Mouse (Mus musculus) intestine, postnatal 0 days (tissue): Measurements from ENCODE around the gene Rph3al. TPM values are rescaled to one million over a fixed set of nuclear protein-coding genes. Genes with fewer than 3 reads are reported as not detected.

Experiments used
- ATAC-seq: fragments of 200-750 bp; cut with Nextera tagmentation; 2 replicates; pipeline ENCODE4 v1.8.0; 2017; ENCODE audit warnings: mild to moderate bottlenecking, moderate TSS enrichment, moderate library complexity
- H3K27ac ChIP-seq: fragments of 300-500 bp; sonication (generic); 2 replicates; pipeline ENCODE4 v1.5.1; 2014; ENCODE audit warnings: mild to moderate bottlenecking, low read depth, low read length, moderate library complexity
- H3K27me3 ChIP-seq: fragments of 300-500 bp; sonication (generic); replicated peaks from 2 replicates; pipeline ENCODE4 v1.6.1; 2014; ENCODE audit warnings: low read length, mixed read lengths; ENCODE audit not compliant: control insufficient read depth, insufficient read depth
- H3K36me3 ChIP-seq: fragments of 300-500 bp; sonication (generic); 2 replicates; pipeline ENCODE4 v1.6.1; 2014; ENCODE audit warnings: mild to moderate bottlenecking, moderate library complexity; ENCODE audit not compliant: control insufficient read depth, insufficient read depth
- H3K4me1 ChIP-seq: fragments of 300-500 bp; sonication (generic); replicated peaks from 2 replicates; pipeline ENCODE4 v1.6.1; 2014; ENCODE audit warnings: antibody characterized with exemption, low read length, mixed read lengths; ENCODE audit not compliant: control insufficient read depth, insufficient read depth
- H3K4me2 ChIP-seq: fragments of 300-500 bp; sonication (generic); replicated peaks from 2 replicates; pipeline ENCODE4 v1.6.1; 2014; ENCODE audit warnings: low read depth, mild to moderate bottlenecking, moderate library complexity
- H3K4me3 ChIP-seq: fragments of 300-500 bp; sonication (generic); 2 replicates; pipeline ENCODE4 v1.5.1; 2014; ENCODE audit warnings: low read depth, low read length
- H3K9ac ChIP-seq: fragments of 300-500 bp; sonication (generic); 2 replicates; pipeline ENCODE4 v1.6.1; 2014; ENCODE audit warnings: mild to moderate bottlenecking, low read depth, low read length
- H3K9me3 ChIP-seq: fragments of 300-500 bp; sonication (generic); 2 replicates; pipeline ENCODE4 v1.6.1; 2016; ENCODE audit warnings: mixed run types; ENCODE audit not compliant: control insufficient read depth
- CTCF ChIP-seq: sonication (generic); IDR thresholded peaks from 2 replicates; pipeline ENCODE4 v1.5.1; 2016; ENCODE audit warnings: low read depth, mild to moderate bottlenecking, control low read depth, antibody characterized with exemption, moderate library complexity
- WGBS: fragments of 180-500 bp; shearing (Covaris S2); extraction: QIAGEN DNeasy Blood & Tissue Kit; methylation state at CpG from one replicate; pipeline ENCODE4 v1.1.7; 2014; 5-methylcytosine and 5-hydroxymethylcytosine counted together
- polyA plus RNA-seq: library from polyadenylated mRNA; unstranded; fragments of >200 nt; fragmentation: Nextera tagmentation; extraction: Ambion mirVana; gene quantifications from 2 replicates; pipeline ENCODE4 v1.2.1, GENCODE M21; 2015

Gene Rph3al
- polyA plus RNA-seq, 1 experiment from 2014 or later = 10.5 TPM

DNA sequence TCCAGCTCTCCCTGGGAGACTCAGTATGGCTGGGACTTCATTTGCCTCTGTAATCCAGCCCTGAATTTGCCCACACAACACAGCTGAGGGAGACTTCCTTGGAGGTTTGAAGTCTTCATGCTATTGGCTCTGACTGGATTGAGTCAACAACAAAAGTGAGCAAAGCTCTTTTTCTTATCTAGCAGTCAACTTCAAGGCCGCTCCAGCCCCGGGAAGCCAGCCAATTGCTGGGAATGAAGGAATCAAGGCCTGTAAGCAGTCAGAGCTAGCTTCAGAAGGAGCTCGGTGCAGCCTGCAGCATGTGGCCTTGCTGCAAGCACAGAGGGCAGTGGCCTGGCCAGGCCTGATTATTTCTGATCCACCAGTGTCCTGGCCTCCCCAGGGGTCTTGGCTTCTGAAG is 126.3 kb downstream of the Rph3al start:
- no peak for TF ChIP-seq CTCF
- ATAC-seq = peak; percentile 71
- Histone ChIP-seq H3K4me1 (peaks cover 3% of the 10 kb centered on the region; the same call in 1 of the 2 replicates), H3K4me3 (no peak overlapping the region), H3K4me2 (no peak overlapping the region), H3K27me3 (no peaks in the 10 kb centered on the region), H3K27ac (peak overlapping the region; percentile 35; the same call in 1 of the 2 replicates), H3K36me3 (no peaks in the 10 kb centered on the region), H3K9ac (no peak overlapping the region), H3K9me3 (no peaks in the 10 kb centered on the region)
- 3% methylated on average over 3 of the region's 3 CpGs for WGBS

DNA sequence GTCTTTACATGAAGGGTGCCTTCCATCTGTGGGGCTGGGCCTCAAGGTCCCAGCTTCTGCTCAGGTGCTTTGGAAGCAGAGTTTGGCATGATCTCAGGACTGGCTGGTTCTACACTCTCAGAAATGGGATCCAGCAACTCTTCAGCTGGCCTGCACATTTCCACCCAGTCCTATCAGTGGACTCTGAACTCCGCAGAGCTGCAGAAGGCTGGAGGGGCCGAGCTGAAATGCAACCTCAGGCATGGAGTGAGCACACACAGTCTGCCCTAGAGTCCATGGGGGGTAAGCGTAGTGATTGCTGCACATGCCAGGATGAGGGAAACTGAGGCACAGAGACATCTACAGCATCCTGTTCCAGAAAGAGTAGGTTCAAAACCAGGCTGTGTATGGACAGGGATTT is 127.7 kb downstream of the Rph3al start:
- Histone ChIP-seq H3K4me2 (no peak overlapping the region), H3K9ac (no peak overlapping the region), H3K27ac (no peak overlapping the region; the same call in 1 of the 2 replicates), H3K4me1 (peaks cover 3% of the 10 kb centered on the region; the same call in 1 of the 2 replicates), H3K36me3 (no peaks in the 10 kb centered on the region), H3K27me3 (no peaks in the 10 kb centered on the region), H3K9me3 (no peaks in the 10 kb centered on the region), H3K4me3 (no peak overlapping the region)
- no peak for TF ChIP-seq CTCF
- WGBS = 50% methylated on average over 3 of the region's 3 CpGs
- ATAC-seq = peak; percentile 62; the same call in 1 of the 2 replicates

DNA sequence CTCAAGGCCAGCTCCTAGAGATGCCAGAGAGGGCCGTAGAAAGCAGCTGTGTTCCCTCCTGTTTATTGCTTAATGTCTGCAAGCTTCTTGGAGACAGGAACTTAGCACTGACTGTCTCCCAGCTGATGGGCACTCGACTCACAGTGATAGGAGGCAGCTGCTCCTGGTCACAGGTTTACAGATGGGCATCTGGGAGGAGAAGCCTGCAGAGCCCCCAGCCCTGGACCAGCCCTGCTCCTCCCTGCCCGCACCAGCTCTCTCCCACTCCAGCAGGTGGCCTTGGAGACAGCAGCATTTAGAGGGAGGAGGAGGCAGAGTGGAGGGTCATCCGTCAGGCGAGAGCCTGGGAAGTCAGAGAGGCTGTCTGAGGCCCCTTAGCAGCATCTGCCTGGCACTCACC is 130.7 kb downstream of the Rph3al start:
- Histone ChIP-seq H3K9ac (no peak overlapping the region), H3K9me3 (no peaks in the 10 kb centered on the region), H3K27me3 (no peaks in the 10 kb centered on the region), H3K4me3 (no peak overlapping the region), H3K27ac (no peak overlapping the region), H3K4me2 (no peak overlapping the region), H3K36me3 (no peaks in the 10 kb centered on the region), H3K4me1 (peaks cover 3% of the 10 kb centered on the region; the same call in 1 of the 2 replicates)
- no peak for ATAC-seq
- WGBS = 41% methylated on average over 5 of the region's 5 CpGs
- peak; percentile 34 for TF ChIP-seq CTCF

DNA sequence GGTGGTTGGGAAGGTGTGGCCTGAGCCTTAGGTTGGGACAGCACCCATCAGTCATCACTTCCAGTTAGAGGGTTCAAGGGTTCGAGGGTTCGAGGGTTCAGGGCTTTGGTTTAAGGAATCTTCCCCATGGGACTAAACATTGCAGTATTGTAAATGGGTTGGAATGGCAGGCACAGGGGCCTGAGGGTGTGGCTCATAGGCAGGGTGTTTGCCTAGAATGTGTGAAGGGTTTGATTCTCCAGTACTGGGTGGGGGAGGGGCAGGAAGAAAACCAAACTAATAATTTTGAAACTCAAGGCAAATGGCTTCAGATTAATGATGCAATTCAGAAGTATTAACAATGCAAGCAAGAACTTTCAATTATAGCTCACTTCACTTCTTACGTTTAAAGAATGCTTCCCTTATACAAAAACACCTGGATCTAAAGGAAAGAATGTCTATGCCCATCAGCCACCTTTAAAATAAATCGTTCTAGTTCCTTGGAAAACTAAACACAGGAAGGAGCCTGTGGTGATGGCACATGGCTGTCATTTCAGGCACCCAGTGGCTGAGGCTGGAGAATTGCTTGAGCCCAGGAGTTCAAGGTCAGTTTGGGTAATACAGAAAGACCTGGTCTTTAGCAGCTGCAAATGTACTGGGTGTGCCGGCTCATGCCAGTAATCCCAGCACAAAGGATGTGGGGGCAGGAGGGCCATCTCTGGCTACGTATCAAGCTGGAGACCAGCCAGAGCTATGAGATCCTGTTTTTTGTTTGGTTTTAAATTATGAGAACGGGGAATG is 136.3 kb downstream of the Rph3al start:
- H3K4me3 ChIP-seq = no peak overlapping the region
- WGBS = 79% methylated on average over 7 of the region's 7 CpGs
- no peaks in the 10 kb centered on the region for H3K9me3 ChIP-seq
- no peak for TF ChIP-seq CTCF
- H3K27ac ChIP-seq = no peak overlapping the region
- 0 out of 2 replicates have a peak, but pooled peaks cover 4% of the 10 kb centered on the region for H3K27me3 ChIP-seq
- no peaks in the 10 kb centered on the region for H3K36me3 ChIP-seq
- ATAC-seq = no peak
- H3K4me1 ChIP-seq = no peaks in the 10 kb centered on the region
- H3K4me2 ChIP-seq = no peak overlapping the region
- H3K9ac ChIP-seq = no peak overlapping the region

DNA sequence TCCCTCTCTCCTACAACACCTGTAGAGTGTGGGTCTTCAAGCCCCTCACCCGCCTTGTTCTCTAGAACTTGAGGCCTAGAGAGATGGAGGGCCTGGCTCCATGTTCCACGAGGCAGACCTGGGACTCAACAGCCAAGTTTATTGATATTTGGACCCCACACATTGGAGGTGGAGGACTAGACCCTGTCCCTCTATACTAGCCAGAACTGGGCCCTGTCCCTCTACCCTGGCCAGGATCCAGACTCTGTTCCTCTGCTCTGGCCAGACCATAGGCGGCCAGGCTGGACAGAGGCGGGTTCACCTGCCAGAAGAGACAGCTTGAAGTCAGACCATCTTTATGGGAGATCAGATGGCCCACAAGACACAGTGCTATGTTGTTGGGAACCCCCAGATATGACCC is 136.9 kb downstream of the Rph3al start:
- no peak overlapping the region for H3K27ac ChIP-seq
- no peak for ATAC-seq
- no peaks in the 10 kb centered on the region for H3K4me1 ChIP-seq
- no peak for TF ChIP-seq CTCF
- 84% methylated on average over 4 of the region's 4 CpGs for WGBS
- H3K4me3 ChIP-seq = no peak overlapping the region
- no peaks in the 10 kb centered on the region for H3K36me3 ChIP-seq
- no peak overlapping the region for H3K9ac ChIP-seq
- H3K27me3 ChIP-seq = peaks cover 9% of the 10 kb centered on the region
- no peak overlapping the region for H3K4me2 ChIP-seq
- H3K9me3 ChIP-seq = no peaks in the 10 kb centered on the region

DNA sequence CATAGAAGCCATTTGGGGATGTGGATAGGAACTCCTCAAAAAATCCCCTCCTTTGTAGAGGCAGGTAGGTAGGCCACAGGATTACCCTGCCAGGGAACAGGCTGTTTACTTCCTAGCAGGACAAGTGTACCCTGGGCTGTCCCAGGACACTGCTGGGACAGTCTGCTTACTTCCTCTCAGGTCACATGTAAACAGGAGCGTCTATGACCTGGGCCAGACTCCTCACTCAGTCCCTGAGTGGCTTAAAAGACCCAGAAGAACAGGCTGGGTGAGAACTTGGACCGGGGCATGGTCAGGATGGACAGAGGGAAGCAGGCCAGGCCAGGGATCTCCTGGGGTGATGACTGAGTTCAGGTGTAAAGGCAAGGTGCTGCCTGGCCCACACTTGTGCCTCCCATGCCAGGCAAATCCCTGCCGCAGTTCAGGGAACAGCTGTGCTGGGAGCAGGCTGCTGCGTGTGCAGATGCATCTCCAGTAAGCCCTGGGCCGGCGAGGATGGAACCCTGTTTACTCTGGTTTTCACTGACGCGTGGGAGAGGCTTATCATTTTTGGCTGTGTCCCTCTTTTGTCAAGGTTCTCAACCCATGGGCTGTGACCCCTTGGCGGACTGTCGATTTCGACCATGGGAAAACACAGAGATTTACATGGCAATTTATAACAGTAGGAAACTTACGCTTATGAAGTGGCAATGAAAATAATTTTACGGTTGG is 141.5 kb downstream of the Rph3al start:
- Histone ChIP-seq H3K36me3 (no peaks in the 10 kb centered on the region; the same call in 1 of the 2 replicates), H3K27me3 (peaks cover 31% of the 10 kb centered on the region), H3K4me2 (no peak overlapping the region), H3K9me3 (no peaks in the 10 kb centered on the region), H3K4me3 (no peak overlapping the region), H3K9ac (no peak overlapping the region), H3K4me1 (peaks cover 3% of the 10 kb centered on the region; the same call in 1 of the 2 replicates), H3K27ac (no peak overlapping the region)
- WGBS = 81% methylated on average over 13 of the region's 13 CpGs
- ATAC-seq = no peak
- no peak for TF ChIP-seq CTCF
